Mouse (Mus musculus): ENCODE measurements around the gene Zscan29. TPM values are rescaled to one million over a fixed set of nuclear protein-coding genes. Genes with fewer than 3 reads are reported as not detected.
A peak's percentile ranks its signal among the peaks of the same experiment; 100 is the strongest.

The Zscan29 gene
- polyA plus RNA-seq, 1 experiment from 2014 or later, result 7.0 TPM

DNA sequence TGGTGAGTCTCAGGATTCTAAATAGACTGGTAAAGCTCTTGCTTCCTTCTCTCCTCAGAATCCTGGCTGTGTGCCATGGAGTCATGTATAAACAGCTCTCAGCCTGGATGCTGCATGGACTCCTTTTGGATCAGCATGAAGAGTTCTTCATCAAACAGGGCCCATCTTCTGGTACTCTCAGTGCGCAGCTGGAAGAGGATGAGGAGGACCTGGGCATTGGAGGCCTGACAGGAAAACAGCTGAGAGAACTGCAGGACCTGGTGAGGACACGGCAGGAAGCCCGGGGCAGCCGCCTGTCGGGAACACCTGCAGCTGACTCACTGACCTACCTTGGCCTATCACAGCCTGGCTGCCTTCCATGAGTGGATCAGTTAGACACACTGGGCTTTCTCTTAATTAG is 12.5 kb upstream of the Zscan29 start:
- H3K27me3 ChIP-seq (ENCODE audit: control insufficient read depth, insufficient read depth, low read depth, low read length), result no peaks in the 10 kb centered on the region
- H3K27ac ChIP-seq (ENCODE audit: low read length), result no peak overlapping the region
- H3K36me3 ChIP-seq (ENCODE audit: control insufficient read depth, insufficient read depth, low read length), result peaks cover 31% of the 10 kb centered on the region
- no peak overlapping the region for H3K9ac ChIP-seq (ENCODE audit: low read depth, low read length)
- no peak overlapping the region for H3K4me3 ChIP-seq (ENCODE audit: low read depth, low read length)
- H3K4me1 ChIP-seq (ENCODE audit: control insufficient read depth, insufficient read depth, low read length), result no peaks in the 10 kb centered on the region
- no peaks in the 10 kb centered on the region for H3K9me3 ChIP-seq (replicated peaks; ENCODE audit: control insufficient read depth, low read length, poor library complexity, severe bottlenecking)
- no peak for ATAC-seq
- WGBS, result 93% methylated on average over 5 of the region's 5 CpGs
- H3K4me2 ChIP-seq (ENCODE audit: low read length), result no peak overlapping the region

DNA sequence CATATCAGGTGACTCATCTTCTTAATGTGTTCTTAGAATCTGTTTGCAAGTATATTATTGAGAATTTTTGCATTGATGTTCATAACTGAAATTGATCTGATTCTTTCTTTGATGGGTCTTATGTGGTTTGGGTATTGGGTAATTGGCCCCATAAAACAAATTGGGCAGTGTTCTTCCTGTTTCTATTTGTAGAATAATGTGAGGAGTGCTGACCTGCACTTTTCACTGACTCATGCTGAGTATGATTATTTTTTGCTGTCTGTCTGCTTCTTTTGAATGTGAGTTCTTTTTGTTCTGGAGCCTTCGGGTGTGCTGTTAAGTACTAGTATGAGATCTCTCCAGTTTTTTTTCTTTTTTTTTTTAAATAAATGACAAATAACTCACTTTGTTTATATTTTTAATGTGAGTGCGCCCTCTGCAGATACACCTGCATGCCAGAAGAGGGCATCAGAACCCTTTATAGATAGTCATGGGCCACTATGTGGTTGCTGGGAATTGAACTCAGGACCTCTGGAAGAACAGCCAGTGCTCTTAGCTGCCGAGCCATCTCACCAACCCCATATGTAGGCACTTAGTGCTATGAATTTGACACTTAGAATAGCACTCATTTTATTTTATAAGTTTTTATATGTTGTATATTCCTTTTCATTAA is 8.0 kb upstream of the Zscan29 start:
- Histone ChIP-seq H3K27me3 (ENCODE audit: control insufficient read depth, insufficient read depth, low read depth, low read length) (no peaks in the 10 kb centered on the region), H3K9me3 (replicated peaks; ENCODE audit: control insufficient read depth, low read length, poor library complexity, severe bottlenecking) (no peaks in the 10 kb centered on the region), H3K4me2 (ENCODE audit: low read length) (no peak overlapping the region), H3K9ac (ENCODE audit: low read depth, low read length) (no peak overlapping the region), H3K27ac (ENCODE audit: low read length) (no peak overlapping the region), H3K4me3 (ENCODE audit: low read depth, low read length) (no peak overlapping the region), H3K4me1 (ENCODE audit: control insufficient read depth, insufficient read depth, low read length) (no peaks in the 10 kb centered on the region), H3K36me3 (ENCODE audit: control insufficient read depth, insufficient read depth, low read length) (peaks cover 30% of the 10 kb centered on the region)
- ATAC-seq, result no peak
- 98% methylated on average over 3 of the region's 3 CpGs for WGBS

DNA sequence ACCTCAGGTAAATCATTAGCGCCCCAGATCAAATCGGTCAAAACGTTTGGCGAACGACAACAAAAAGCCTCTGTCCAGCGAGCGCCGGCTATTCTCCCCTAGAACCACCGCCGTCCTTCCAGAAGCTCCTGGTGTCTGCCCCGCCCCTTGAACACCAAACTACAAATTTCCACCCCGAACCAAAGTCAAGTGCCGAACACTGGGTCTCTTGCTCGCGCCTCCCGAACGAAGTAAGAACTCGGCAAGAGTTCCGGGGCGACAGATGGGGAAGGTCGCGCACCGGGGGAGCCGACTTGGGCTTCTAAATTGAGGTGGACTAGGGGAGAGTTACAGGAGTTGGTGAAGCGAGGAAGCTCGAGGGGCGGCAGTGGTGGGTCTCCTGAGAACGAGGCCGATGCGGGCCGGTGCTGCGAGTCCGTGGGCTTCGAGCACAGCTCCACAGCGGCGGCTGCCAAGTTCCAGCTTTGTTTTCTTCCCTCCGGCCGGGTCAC is 399 bp downstream of the Zscan29 start, which contains the start of gene Tubgcp4:
Gene Tubgcp4 (plus strand): TSS at position 174 of the 491 bp plus-strand sequence.
- WGBS, result under 1% methylated on average over 36 of the region's 38 CpGs
- peak; percentile 74; the same call in 1 of the 2 replicates for ATAC-seq
- Histone ChIP-seq H3K27me3 (ENCODE audit: control insufficient read depth, insufficient read depth, low read depth, low read length) (no peaks in the 10 kb centered on the region), H3K4me3 (ENCODE audit: low read depth, low read length) (peak within 1 kb of the TSS; percentile 88), H3K9me3 (replicated peaks; ENCODE audit: control insufficient read depth, low read length, poor library complexity, severe bottlenecking) (no peaks in the 10 kb centered on the region), H3K27ac (ENCODE audit: low read length) (peak within 1 kb of the TSS; percentile 83), H3K4me2 (ENCODE audit: low read length) (peak within 1 kb of the TSS; percentile 83), H3K36me3 (ENCODE audit: control insufficient read depth, insufficient read depth, low read length) (peaks cover 13% of the 10 kb centered on the region), H3K4me1 (ENCODE audit: control insufficient read depth, insufficient read depth, low read length) (peaks cover 28% of the 10 kb centered on the region), H3K9ac (ENCODE audit: low read depth, low read length) (peak within 1 kb of the TSS; percentile 92)

DNA sequence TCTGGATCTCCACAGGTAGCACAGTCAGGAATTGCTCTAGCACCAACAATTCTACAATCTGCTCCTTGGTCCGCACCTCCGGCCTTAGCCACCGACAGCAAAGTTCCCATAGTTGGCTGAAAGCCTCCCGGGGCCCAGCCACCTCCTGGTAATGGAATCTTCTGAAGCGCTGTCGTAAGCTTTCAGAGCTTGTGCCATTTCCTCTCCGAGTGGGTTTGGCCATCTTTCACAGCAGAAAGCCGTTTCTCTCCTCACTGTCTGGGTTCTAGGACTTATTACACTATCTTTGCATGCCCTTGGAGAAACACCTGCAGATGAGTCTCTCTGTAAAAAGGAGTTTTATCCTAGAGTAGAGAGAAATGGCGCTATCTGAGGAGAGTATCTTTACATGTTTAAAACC is 1.0 kb downstream of the Zscan29 start:
- Histone ChIP-seq H3K9ac (ENCODE audit: low read depth, low read length) (peak overlapping the region; percentile 92), H3K27ac (ENCODE audit: low read length) (no peak overlapping the region), H3K4me1 (ENCODE audit: control insufficient read depth, insufficient read depth, low read length) (peaks cover 28% of the 10 kb centered on the region), H3K4me2 (ENCODE audit: low read length) (peak overlapping the region; percentile 83), H3K4me3 (ENCODE audit: low read depth, low read length) (peak overlapping the region; percentile 88), H3K36me3 (ENCODE audit: control insufficient read depth, insufficient read depth, low read length) (peaks cover 9% of the 10 kb centered on the region), H3K9me3 (replicated peaks; ENCODE audit: control insufficient read depth, low read length, poor library complexity, severe bottlenecking) (no peaks in the 10 kb centered on the region), H3K27me3 (ENCODE audit: control insufficient read depth, insufficient read depth, low read depth, low read length) (no peaks in the 10 kb centered on the region)
- 5% methylated on average over 9 of the region's 9 CpGs for WGBS
- no peak for ATAC-seq

DNA sequence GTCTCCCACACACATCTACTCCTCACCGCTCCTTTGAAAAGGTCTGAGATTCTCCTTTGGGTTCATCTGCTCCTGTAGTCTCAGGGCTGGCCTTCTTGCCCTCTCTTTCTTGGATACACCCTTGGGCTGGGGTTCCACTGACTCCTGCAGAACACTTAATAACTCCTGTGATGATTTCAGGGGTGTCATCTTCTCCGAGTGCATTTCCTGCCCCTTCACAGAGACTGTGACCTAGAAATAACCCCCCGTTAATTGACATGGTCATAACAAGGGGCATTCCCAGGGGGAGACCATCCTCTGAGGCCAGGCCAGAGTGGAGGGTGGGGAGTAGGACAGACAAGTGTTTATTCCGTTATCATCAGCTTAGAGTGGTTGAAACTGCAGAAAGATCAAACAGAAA is 1.8 kb downstream of the Zscan29 start:
- H3K9ac ChIP-seq (ENCODE audit: low read depth, low read length), result peak overlapping the region; percentile 37
- H3K36me3 ChIP-seq (ENCODE audit: control insufficient read depth, insufficient read depth, low read length), result peaks cover 8% of the 10 kb centered on the region
- no peak overlapping the region for H3K4me3 ChIP-seq (ENCODE audit: low read depth, low read length)
- H3K9me3 ChIP-seq (replicated peaks; ENCODE audit: control insufficient read depth, low read length, poor library complexity, severe bottlenecking), result no peaks in the 10 kb centered on the region
- no peaks in the 10 kb centered on the region for H3K27me3 ChIP-seq (ENCODE audit: control insufficient read depth, insufficient read depth, low read depth, low read length)
- ATAC-seq, result no peak
- 67% methylated on average over 4 of the region's 4 CpGs for WGBS
- peaks cover 28% of the 10 kb centered on the region for H3K4me1 ChIP-seq (ENCODE audit: control insufficient read depth, insufficient read depth, low read length)
- peak overlapping the region; percentile 83 for H3K4me2 ChIP-seq (ENCODE audit: low read length)
- no peak overlapping the region for H3K27ac ChIP-seq (ENCODE audit: low read length)

DNA sequence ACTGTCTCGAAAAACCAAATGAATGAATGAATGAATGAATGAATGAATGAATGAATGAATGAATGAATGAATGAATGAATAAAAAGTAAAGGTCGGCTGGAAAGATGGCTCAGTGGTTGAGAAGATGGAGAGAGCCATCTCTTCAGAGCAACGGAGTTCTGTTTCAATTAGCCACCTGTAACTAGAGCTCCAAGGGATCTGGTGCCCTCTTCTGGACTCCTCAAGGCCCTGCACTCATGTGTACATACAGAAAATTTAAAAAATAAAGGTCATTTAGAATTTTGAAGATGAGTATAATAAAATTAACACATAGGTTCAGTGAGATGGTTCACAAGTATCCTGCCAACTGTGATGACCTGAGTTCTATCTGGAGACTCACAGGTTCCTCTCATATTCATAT is 17.8 kb downstream of the Zscan29 start:
- Histone ChIP-seq H3K9me3 (replicated peaks; ENCODE audit: control insufficient read depth, low read length, poor library complexity, severe bottlenecking) (no peaks in the 10 kb centered on the region), H3K27ac (ENCODE audit: low read length) (no peak overlapping the region), H3K4me3 (ENCODE audit: low read depth, low read length) (no peak overlapping the region), H3K36me3 (ENCODE audit: control insufficient read depth, insufficient read depth, low read length) (peaks cover 11% of the 10 kb centered on the region), H3K4me2 (ENCODE audit: low read length) (no peak overlapping the region), H3K4me1 (ENCODE audit: control insufficient read depth, insufficient read depth, low read length) (no peaks in the 10 kb centered on the region), H3K27me3 (ENCODE audit: control insufficient read depth, insufficient read depth, low read depth, low read length) (no peaks in the 10 kb centered on the region), H3K9ac (ENCODE audit: low read depth, low read length) (no peak overlapping the region)
- WGBS, result 92% methylated on average over 3 of the region's 3 CpGs
- ATAC-seq, result no peak

DNA sequence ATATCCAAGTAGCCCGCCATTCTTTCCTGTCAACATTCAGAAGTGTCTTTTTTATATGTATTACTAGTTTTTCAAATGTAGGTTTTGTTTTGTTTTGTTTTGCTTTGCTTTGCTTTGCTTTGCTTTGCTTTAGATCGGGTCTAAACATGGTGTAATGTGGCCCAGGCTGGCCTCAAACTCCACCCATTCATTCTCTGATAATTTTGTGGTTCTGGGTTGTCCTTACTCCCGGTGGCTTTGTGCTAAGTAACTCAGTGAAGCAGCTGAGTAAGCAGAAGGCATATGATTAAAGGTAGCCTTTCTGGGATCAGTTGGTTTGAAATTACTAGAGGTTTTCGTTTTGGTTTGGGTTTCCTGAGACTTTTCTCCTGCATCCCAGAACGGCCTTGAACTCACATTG is 21.2 kb downstream of the Zscan29 start:
- no peak for ATAC-seq
- H3K36me3 ChIP-seq (ENCODE audit: control insufficient read depth, insufficient read depth, low read length), result peaks cover 11% of the 10 kb centered on the region
- no peaks in the 10 kb centered on the region for H3K4me1 ChIP-seq (ENCODE audit: control insufficient read depth, insufficient read depth, low read length)
- H3K4me3 ChIP-seq (ENCODE audit: low read depth, low read length), result no peak overlapping the region
- H3K4me2 ChIP-seq (ENCODE audit: low read length), result no peak overlapping the region
- WGBS, result 95% methylated on average over 5 of the region's 5 CpGs
- H3K27ac ChIP-seq (ENCODE audit: low read length), result no peak overlapping the region
- H3K9ac ChIP-seq (ENCODE audit: low read depth, low read length), result no peak overlapping the region
- H3K27me3 ChIP-seq (ENCODE audit: control insufficient read depth, insufficient read depth, low read depth, low read length), result no peaks in the 10 kb centered on the region
- H3K9me3 ChIP-seq (replicated peaks; ENCODE audit: control insufficient read depth, low read length, poor library complexity, severe bottlenecking), result no peaks in the 10 kb centered on the region

DNA sequence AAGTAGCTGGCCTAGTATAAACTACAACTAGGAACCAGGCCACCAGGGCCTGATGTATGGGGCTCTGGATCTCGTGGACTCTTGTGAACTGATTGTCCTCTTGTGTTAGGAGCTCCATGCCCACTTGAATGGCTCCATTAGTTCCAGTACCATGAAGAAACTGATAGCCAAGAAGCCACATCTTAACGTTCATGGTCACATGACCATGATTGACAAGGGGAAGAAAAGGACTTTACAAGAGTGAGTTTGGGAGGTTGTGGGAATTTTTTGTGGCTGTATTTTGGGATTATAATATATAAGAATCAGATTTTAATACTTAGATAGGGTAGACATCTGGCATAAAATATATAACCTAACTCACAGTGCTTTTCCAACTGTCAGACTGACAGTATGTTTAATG is 28.5 kb downstream of the Zscan29 start:
- Histone ChIP-seq H3K9me3 (replicated peaks; ENCODE audit: control insufficient read depth, low read length, poor library complexity, severe bottlenecking) (no peaks in the 10 kb centered on the region), H3K4me1 (ENCODE audit: control insufficient read depth, insufficient read depth, low read length) (peaks cover 25% of the 10 kb centered on the region), H3K27ac (ENCODE audit: low read length) (no peak overlapping the region), H3K4me3 (ENCODE audit: low read depth, low read length) (no peak overlapping the region), H3K36me3 (ENCODE audit: control insufficient read depth, insufficient read depth, low read length) (peaks cover 2% of the 10 kb centered on the region), H3K4me2 (ENCODE audit: low read length) (no peak overlapping the region), H3K9ac (ENCODE audit: low read depth, low read length) (no peak overlapping the region), H3K27me3 (ENCODE audit: control insufficient read depth, insufficient read depth, low read depth, low read length) (no peaks in the 10 kb centered on the region)
- WGBS, result 48% methylated on average over 2 of the region's 2 CpGs
- ATAC-seq, result no peak

DNA sequence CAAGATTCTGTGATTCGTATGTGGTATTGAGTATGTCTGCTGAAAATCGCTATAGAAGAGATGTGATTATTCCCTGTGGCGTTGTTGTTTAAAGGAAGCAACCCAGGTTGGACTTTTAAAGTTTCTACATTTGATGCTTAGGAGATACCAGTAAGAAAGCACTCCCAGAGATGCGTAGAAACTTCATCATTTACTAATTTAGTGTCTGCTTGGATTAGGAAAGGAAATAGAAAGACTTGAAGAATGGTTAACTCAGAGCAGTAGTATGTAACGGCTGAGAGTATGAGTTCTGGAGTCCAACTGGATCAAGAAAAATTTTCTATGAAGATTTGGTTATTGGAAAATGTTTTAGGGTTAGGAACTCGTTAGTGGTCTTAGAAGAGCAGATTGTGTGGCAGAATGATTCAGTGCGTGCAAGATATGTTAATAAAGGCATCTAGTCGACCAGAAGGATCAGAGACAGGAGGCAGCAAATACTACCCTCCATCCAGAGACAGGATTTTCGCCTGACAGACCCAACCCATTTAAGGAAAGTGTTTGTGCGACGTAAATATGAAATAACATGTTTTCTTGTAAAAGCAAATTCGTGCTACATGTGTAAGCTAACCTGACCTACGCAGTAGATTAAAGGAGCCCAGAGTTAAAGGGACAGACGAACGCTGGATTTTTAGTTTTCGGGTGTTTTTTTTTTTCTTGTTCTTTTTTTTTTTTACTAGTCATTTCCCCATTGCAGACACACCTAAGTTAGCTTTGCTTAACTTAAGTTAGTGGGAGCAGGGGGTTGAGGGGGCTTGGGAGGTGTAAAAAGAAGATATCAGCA is 29.5 kb downstream of the Zscan29 start:
- Histone ChIP-seq H3K27ac (ENCODE audit: low read length) (peak overlapping the region; percentile 98), H3K9me3 (replicated peaks; ENCODE audit: control insufficient read depth, low read length, poor library complexity, severe bottlenecking) (no peaks in the 10 kb centered on the region), H3K4me1 (ENCODE audit: control insufficient read depth, insufficient read depth, low read length) (peaks cover 28% of the 10 kb centered on the region), H3K27me3 (ENCODE audit: control insufficient read depth, insufficient read depth, low read depth, low read length) (no peaks in the 10 kb centered on the region), H3K4me3 (ENCODE audit: low read depth, low read length) (peak overlapping the region; percentile 83), H3K9ac (ENCODE audit: low read depth, low read length) (peak overlapping the region; percentile 97), H3K4me2 (ENCODE audit: low read length) (peak overlapping the region; percentile 92), H3K36me3 (ENCODE audit: control insufficient read depth, insufficient read depth, low read length) (peaks cover 2% of the 10 kb centered on the region)
- 70% methylated on average over 16 of the region's 16 CpGs for WGBS
- ATAC-seq, result no peak
